Mouse (Mus musculus) neural tube, embryonic 15.5 days (tissue): ENCODE data around the gene Gpr62. TPM values are rescaled to one million over a fixed set of nuclear protein-coding genes. Genes with fewer than 3 reads are reported as not detected.

Source experiments
- ATAC-seq: fragments of 200-750 bp; cut with Nextera tagmentation; 2 replicates; pipeline ENCODE4 v1.8.0; 2017; ENCODE audit warnings: mild to moderate bottlenecking, moderate TSS enrichment, moderate library complexity; ENCODE audit not compliant: low FRiP score
- H3K27ac ChIP-seq: fragments of 300-500 bp; sonication (generic); replicated peaks from 2 replicates; pipeline ENCODE4 v1.5.1; 2015; ENCODE audit warnings: mild to moderate bottlenecking, inconsistent platforms
- H3K27me3 ChIP-seq: fragments of 300-500 bp; sonication (generic); replicated peaks from 2 replicates; pipeline ENCODE4 v1.6.1; 2015; ENCODE audit warnings: inconsistent platforms
- H3K36me3 ChIP-seq: fragments of 300-500 bp; sonication (generic); 2 replicates; pipeline ENCODE4 v1.6.1; 2015; ENCODE audit warnings: inconsistent platforms
- H3K4me1 ChIP-seq: fragments of 300-500 bp; sonication (generic); 2 replicates; pipeline ENCODE4 v1.6.1; 2015; ENCODE audit warnings: inconsistent platforms
- H3K4me2 ChIP-seq: fragments of 300-500 bp; sonication (generic); 2 replicates; pipeline ENCODE4 v1.6.1; 2015; ENCODE audit warnings: inconsistent platforms, mild to moderate bottlenecking, moderate library complexity
- H3K4me3 ChIP-seq: fragments of 300-500 bp; sonication (generic); replicated peaks from 2 replicates; pipeline ENCODE4 v1.5.1; 2015; ENCODE audit warnings: mild to moderate bottlenecking, inconsistent platforms
- H3K9ac ChIP-seq: fragments of 300-500 bp; sonication (generic); replicated peaks from 2 replicates; pipeline ENCODE4 v1.6.1; 2015; ENCODE audit warnings: mild to moderate bottlenecking, inconsistent platforms
- H3K9me3 ChIP-seq: fragments of 300-500 bp; sonication (generic); replicated peaks from 2 replicates; pipeline ENCODE4 v1.6.1; 2016; ENCODE audit warnings: inconsistent platforms
- WGBS: fragments of 180-500 bp; shearing (Covaris S2); methylation state at CpG from one replicate; pipeline ENCODE4 v1.1.7; 2015; ENCODE audit warnings: mixed read lengths; 5-methylcytosine and 5-hydroxymethylcytosine counted together
- polyA plus RNA-seq: library from polyadenylated mRNA; unstranded; fragments of >200 nt; fragmentation: Nextera tagmentation; extraction: Ambion mirVana; gene quantifications from 2 replicates; pipeline ENCODE4 v1.2.1, GENCODE M21; 2015

Gpr62 gene
- polyA plus RNA-seq, 1 experiment from 2014 or later = 1.4 TPM

DNA sequence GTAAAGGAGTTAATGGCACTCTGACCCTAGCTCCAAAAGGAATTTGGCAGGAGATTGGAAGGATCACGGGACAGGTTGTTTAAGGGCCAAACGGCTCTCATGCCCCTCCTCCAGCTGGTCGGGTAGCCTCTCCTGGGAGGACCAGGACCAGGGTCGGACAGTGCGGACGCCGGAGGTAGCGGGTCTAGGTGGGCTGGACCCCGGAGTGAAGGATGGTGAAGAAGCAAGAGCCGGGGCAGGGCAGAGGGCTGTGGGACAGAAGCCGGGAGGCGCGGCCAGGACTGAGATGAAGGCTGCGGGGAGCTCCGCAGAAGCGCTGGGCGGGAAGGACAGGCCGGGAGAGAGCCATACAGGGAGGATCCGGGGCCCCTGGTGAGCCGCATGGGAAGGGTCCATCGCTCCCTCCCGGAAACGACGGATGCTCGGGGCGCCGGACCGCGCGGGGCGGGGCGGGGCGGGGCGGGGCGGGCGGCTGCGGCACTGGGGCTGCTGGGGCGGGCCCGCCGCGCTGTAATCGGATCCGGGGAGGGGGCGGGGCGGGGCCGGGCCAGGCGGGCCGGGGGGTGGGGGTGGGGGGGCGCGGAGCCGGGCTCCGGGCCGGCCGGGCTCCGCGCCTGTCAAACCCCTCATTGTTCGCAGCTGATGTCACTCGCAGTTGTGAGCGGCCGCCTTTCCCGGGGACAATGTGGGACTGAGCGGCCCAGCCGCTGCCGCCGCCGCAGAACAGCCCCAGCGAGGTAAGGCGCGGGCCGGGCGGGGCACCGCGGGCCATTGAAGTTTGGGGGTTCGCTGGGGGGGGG is 12.3 kb downstream of the Gpr62 start, which contains the start of gene Pcbp4:
Gene Pcbp4 (plus strand): TSS at position 21 of the 800 bp plus-strand sequence.
- peak; percentile 64 for ATAC-seq
- Histone ChIP-seq H3K36me3 (no peaks in the 10 kb centered on the region), H3K27ac (peak within 1 kb of the TSS; percentile 90), H3K9ac (peak within 1 kb of the TSS; percentile 73), H3K4me1 (peaks cover 81% of the 10 kb centered on the region), H3K27me3 (no peaks in the 10 kb centered on the region), H3K9me3 (no peaks in the 10 kb centered on the region), H3K4me3 (peak within 1 kb of the TSS; percentile 64), H3K4me2 (peak within 1 kb of the TSS; percentile 87)
- WGBS = 0% methylated on average over 44 of the region's 74 CpGs

DNA sequence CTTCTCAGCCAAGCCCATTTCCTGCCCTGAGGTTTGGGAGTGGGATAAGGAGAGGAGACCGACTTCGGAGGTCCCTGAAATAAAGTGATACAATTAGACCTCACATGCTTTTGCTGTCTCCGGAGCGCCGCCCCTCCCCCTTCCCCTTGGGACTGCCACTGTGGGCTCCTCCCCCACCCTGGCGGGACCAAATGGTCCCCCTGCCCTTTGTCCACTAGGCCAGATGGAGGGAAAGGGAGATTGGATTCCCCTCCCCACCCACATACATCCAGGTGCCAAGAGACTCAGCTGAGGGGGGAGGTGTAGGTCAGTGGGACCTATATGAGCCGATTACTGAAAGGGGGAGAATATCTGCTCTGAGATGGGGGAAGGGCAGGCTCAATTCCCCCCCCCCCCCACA is 12.9 kb downstream of the Gpr62 start:
- peak overlapping the region; percentile 87 for H3K4me2 ChIP-seq
- 0% methylated on average over 7 of the region's 7 CpGs for WGBS
- peak overlapping the region; percentile 73 for H3K9ac ChIP-seq
- peak overlapping the region; percentile 64 for H3K4me3 ChIP-seq
- H3K4me1 ChIP-seq = peaks cover 81% of the 10 kb centered on the region
- no peaks in the 10 kb centered on the region for H3K9me3 ChIP-seq
- ATAC-seq = 0 out of 2 replicates have a peak, but pooled peaks have one; percentile 2
- no peaks in the 10 kb centered on the region for H3K36me3 ChIP-seq
- H3K27ac ChIP-seq = peak overlapping the region; percentile 90
- no peaks in the 10 kb centered on the region for H3K27me3 ChIP-seq

DNA sequence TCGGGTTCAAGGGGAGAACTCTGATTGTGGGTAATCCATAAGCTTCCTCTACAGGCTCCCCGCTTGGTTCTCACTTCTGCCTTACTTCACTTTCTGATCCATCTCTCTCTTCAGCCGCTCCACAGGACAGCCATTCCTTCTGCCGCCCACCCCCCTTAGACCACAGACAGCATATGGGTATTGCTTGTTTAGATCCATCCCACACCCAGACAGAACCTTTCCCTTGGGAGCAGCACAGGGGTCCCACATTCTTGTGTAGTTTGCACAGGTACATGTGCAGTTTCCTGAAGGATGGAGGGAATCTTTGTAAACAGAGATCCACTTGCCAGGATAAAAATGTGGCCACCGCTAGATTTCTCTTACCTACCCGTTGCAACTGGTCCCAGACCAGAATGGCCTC is 13.4 kb downstream of the Gpr62 start:
- Histone ChIP-seq H3K4me1 (peaks cover 81% of the 10 kb centered on the region), H3K27me3 (no peaks in the 10 kb centered on the region), H3K4me3 (peak overlapping the region; percentile 64; the same call in 1 of the 2 replicates), H3K9ac (no peak overlapping the region), H3K9me3 (no peaks in the 10 kb centered on the region), H3K27ac (peak overlapping the region; percentile 90), H3K36me3 (no peaks in the 10 kb centered on the region), H3K4me2 (peak overlapping the region; percentile 87)
- 23% methylated on average over 6 of the region's 6 CpGs for WGBS
- no peak for ATAC-seq

DNA sequence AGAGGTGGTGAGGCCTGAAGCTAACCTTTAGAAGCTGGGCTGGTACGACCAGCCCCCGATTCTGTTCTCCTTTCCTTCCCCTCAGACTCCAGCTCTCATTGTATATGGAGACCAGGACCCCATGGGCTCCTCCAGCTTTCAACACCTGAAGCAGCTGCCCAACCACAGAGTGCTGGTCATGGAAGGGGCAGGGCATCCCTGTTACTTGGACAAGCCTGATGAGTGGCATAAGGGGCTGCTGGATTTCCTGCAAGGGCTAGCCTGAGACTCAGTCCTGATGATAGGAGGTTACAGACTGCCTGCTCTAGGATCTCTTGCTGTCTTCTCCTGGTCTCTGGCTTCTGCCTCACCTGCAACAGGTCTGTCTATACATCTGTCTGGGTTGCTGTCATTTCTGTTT is 13.8 kb downstream of the Gpr62 start:
- Histone ChIP-seq H3K4me3 (no peak overlapping the region), H3K4me1 (peaks cover 80% of the 10 kb centered on the region), H3K4me2 (no peak overlapping the region), H3K9ac (no peak overlapping the region), H3K9me3 (no peaks in the 10 kb centered on the region), H3K36me3 (no peaks in the 10 kb centered on the region), H3K27me3 (no peaks in the 10 kb centered on the region), H3K27ac (no peak overlapping the region; the same call in 1 of the 2 replicates)
- no peak for ATAC-seq
- WGBS = 63% methylated on average over 2 of the region's 2 CpGs

DNA sequence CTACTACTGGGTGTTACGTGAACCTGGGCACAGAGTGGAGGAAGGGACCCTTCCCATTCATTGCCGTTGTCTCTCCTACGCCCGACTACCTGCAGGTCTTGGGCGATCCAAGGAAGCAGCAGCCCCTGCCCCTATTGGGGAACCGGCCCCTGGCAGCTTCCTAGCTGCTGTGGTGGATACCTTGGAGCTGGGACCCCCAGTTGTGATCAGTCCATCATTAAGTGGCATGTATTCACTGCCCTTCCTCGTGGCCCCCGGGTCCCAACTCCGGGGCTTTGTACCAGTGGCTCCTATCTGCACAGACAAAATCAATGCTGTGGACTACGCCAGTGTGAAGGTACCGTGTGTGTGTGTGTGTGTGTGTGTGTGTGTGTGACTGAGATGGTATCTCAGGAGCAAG is 14.4 kb downstream of the Gpr62 start:
- ATAC-seq = no peak

DNA sequence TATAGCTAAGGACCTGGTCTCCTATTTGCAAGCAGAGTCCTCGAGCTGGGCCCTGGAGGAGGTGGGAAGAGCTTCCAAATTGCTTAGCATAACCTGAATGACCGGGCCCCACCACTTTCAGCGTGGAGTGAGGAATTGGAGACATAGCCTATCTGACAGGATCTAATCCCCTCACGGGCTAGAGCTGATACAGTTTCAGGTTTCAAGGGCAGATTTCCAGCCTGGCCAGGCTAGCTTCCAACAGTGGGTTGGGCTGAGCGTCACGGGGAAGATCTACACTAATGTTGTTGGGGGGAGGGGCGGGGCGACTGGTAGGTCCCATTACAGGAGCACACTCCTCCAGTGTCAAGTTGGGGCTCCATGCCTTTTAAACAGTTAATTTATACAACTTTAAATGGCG is 15.1 kb downstream of the Gpr62 start:
- Histone ChIP-seq H3K36me3 (no peaks in the 10 kb centered on the region), H3K27ac (no peak overlapping the region), H3K27me3 (no peaks in the 10 kb centered on the region), H3K9ac (no peak overlapping the region), H3K4me3 (no peak overlapping the region), H3K4me1 (peaks cover 80% of the 10 kb centered on the region), H3K9me3 (no peaks in the 10 kb centered on the region), H3K4me2 (no peak overlapping the region)
- no peak for ATAC-seq
- WGBS = 19% methylated on average over 9 of the region's 9 CpGs

More for the DNA sequence above, 14.4 kb downstream of the Gpr62 start:
- H3K36me3 ChIP-seq = no peaks in the 10 kb centered on the region
- H3K27ac ChIP-seq = no peak overlapping the region
- no peak overlapping the region for H3K4me2 ChIP-seq
- 74% methylated on average over 11 of the region's 11 CpGs for WGBS
- H3K27me3 ChIP-seq = no peaks in the 10 kb centered on the region
- no peak overlapping the region for H3K4me3 ChIP-seq
- H3K9ac ChIP-seq = no peak overlapping the region
- no peaks in the 10 kb centered on the region for H3K9me3 ChIP-seq
- peaks cover 80% of the 10 kb centered on the region for H3K4me1 ChIP-seq

DNA sequence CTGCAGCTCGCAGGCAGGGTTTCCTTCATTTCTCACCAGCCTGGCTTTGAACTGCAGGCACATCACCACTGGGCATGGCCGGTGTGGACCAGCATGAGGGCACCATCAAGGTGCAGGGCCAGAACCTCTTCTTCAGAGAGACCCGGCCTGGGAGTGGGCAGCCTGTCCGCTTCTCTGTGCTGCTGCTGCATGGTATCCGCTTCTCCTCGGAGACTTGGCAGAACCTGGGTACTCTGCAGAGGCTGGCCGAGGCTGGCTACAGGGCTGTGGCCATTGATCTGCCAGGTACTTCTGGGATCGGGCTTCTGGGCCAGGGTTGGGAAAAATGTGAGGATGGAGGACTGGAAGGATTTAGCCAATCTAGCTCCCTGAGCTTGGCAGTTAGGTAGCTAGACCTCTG is 15.8 kb downstream of the Gpr62 start:
- H3K27ac ChIP-seq = no peak overlapping the region
- ATAC-seq = no peak
- 90% methylated on average over 8 of the region's 8 CpGs for WGBS
- no peaks in the 10 kb centered on the region for H3K9me3 ChIP-seq
- H3K36me3 ChIP-seq = no peaks in the 10 kb centered on the region
- no peaks in the 10 kb centered on the region for H3K27me3 ChIP-seq
- no peak overlapping the region for H3K4me3 ChIP-seq
- 0 out of 2 replicates have a peak overlapping the region, but pooled peaks have one; percentile 23 for H3K9ac ChIP-seq
- H3K4me2 ChIP-seq = no peak overlapping the region
- peaks cover 74% of the 10 kb centered on the region for H3K4me1 ChIP-seq

DNA sequence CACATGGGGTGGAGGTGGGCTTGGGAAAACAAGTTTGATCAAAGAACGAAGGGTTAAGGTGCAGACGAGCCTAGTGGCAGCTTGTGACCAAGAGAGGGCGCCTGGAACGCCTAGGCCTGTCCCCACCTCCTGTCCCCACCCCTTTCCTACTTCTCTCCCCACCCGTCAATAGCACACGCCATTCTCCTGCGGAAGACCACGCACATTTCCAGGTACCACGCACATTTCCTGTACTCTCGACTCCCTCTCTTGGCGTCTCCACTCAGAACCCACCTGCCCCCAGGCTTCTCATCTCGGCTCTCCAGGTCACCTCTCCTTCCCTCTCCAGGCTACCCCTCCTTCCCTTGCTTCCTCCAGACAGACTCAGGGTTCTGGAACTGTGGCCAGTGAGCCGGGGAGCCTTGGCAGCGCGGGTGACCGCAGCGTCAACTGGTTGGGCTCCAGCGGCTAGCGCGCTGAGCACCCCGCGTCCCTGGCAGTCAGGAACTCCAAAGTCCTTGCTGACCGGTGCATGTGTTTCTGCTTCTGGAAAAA is 17.2 kb downstream of the Gpr62 start:
- Histone ChIP-seq H3K4me2 (peak overlapping the region; percentile 75), H3K27me3 (no peaks in the 10 kb centered on the region), H3K4me3 (peak overlapping the region; percentile 64), H3K9ac (peak overlapping the region; percentile 52), H3K9me3 (no peaks in the 10 kb centered on the region), H3K36me3 (no peaks in the 10 kb centered on the region), H3K4me1 (peaks cover 66% of the 10 kb centered on the region), H3K27ac (peak overlapping the region; percentile 81)
- ATAC-seq = peak; percentile 67
- 2% methylated on average over 23 of the region's 23 CpGs for WGBS

DNA sequence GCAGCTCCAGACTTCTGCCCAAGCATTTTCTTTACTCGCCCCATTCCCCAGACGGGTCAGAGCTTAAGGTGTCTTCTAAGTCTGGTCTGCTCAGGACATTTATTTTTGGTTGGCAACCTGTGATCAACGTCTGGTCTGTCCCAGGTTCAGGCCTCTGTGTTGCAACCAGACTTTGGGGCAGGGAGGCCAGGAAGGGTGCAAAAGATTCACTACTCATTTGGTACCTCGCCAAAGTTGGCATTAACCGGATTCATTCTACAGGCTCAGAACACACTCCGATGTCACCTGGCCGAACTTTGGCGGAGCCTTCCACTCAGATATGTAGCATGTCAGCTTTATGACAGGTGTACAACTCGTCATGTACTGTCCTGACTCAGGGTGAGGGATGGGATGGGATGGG is 17.8 kb downstream of the Gpr62 start:
- 45% methylated on average over 9 of the region's 9 CpGs for WGBS

DNA sequence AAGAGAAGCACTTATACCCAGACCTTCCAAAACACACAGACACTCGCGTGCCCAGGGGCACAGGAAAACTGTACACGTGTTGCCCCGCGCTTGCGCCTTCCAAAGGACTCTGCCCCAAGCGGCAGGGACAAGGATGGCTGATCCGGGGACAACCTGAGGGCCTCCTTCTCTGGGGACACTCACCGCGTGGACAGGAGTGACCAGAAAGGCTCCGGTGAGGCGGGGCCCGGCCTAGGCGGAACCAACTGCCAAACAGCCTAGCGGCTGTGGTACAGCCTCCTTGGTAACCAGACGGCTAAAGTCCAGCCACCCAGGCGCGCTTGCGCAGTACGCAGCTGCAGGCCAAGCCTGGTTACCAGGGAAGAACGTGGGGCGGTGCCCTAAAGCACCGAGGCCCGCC is 18.4 kb downstream of the Gpr62 start, which contains the start of the genes Abhd14b and Abhd14a:
Gene Abhd14b (plus strand): TSS at position 112 of the 400 bp plus-strand sequence.
Gene Abhd14a (minus strand): TSS at position 331 of the 400 bp plus-strand sequence.
- peak within 1 kb of the TSS; percentile 81 for H3K27ac ChIP-seq
- no peaks in the 10 kb centered on the region for H3K36me3 ChIP-seq
- H3K9ac ChIP-seq = peak within 1 kb of the TSS; percentile 63
- peak within 1 kb of the TSS; percentile 75 for H3K4me2 ChIP-seq
- H3K4me3 ChIP-seq = peak within 1 kb of the TSS; percentile 64
- peaks cover 56% of the 10 kb centered on the region for H3K4me1 ChIP-seq
- WGBS = under 1% methylated on average over 24 of the region's 24 CpGs
- H3K9me3 ChIP-seq = no peaks in the 10 kb centered on the region
- H3K27me3 ChIP-seq = no peaks in the 10 kb centered on the region
- peak; percentile 80 for ATAC-seq

More for the DNA sequence above, 17.8 kb downstream of the Gpr62 start:
- peak; percentile 16; the same call in 1 of the 2 replicates for ATAC-seq
- Histone ChIP-seq H3K27me3 (no peaks in the 10 kb centered on the region), H3K4me3 (peak overlapping the region; percentile 64), H3K36me3 (no peaks in the 10 kb centered on the region), H3K9me3 (no peaks in the 10 kb centered on the region), H3K4me2 (peak overlapping the region; percentile 75), H3K9ac (peak overlapping the region; percentile 63), H3K27ac (peak overlapping the region; percentile 81), H3K4me1 (peaks cover 62% of the 10 kb centered on the region)

DNA sequence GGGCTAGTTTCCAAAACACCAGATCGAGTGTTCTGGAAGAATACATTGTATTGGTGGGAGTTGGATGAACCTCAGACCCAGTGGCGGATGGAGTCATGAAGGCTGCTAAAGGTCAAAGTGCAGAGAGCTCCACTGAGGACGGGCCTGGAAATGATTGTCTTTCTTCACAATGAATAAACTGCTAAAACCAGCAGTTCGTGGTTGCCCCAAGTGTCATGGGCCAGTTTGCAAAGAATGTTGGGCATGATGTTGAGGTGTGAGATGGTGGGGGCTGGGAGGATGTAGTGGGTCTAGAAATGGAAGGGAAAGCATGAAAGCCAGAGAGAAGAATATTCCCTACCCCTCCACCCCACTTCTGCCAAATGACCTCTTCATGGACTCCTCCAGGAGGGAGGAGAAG is 20.9 kb downstream of the Gpr62 start:
- no peak overlapping the region for H3K4me3 ChIP-seq
- H3K9me3 ChIP-seq = no peaks in the 10 kb centered on the region
- H3K36me3 ChIP-seq = peaks cover 5% of the 10 kb centered on the region
- no peak overlapping the region for H3K9ac ChIP-seq
- WGBS = 76% methylated on average over 4 of the region's 4 CpGs
- ATAC-seq = no peak
- H3K27ac ChIP-seq = no peak overlapping the region
- H3K27me3 ChIP-seq = no peaks in the 10 kb centered on the region
- peaks cover 39% of the 10 kb centered on the region for H3K4me1 ChIP-seq
- no peak overlapping the region for H3K4me2 ChIP-seq

DNA sequence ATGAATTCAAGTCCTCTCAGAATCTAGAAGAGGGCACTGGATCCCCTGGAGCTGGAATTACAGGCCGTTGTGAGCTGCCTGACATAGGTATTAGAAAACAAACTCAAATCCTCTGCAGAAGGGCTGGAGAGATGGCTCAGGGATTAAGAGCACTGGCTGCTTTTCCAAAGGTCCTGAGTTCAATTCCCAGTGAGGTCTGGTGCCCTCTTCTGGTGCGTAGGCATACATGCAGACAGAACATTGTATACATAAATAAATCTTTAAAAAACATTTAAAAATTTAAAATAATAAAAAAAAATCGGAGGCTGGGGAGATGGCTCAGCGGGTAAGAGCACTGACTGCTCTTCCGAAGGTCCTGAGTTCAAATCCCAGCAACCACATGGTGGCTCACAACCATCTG is 23.1 kb downstream of the Gpr62 start:
- Histone ChIP-seq H3K36me3 (peaks cover 5% of the 10 kb centered on the region), H3K4me2 (no peak overlapping the region), H3K4me3 (no peak overlapping the region), H3K27me3 (no peaks in the 10 kb centered on the region), H3K9ac (no peak overlapping the region), H3K4me1 (peaks cover 35% of the 10 kb centered on the region), H3K9me3 (no peaks in the 10 kb centered on the region), H3K27ac (no peak overlapping the region)
- WGBS = 82% methylated on average over 5 of the region's 5 CpGs
- ATAC-seq = no peak
